Mouse (Mus musculus): ENCODE results near the gene Chn2.

Chn2 gene

DNA sequence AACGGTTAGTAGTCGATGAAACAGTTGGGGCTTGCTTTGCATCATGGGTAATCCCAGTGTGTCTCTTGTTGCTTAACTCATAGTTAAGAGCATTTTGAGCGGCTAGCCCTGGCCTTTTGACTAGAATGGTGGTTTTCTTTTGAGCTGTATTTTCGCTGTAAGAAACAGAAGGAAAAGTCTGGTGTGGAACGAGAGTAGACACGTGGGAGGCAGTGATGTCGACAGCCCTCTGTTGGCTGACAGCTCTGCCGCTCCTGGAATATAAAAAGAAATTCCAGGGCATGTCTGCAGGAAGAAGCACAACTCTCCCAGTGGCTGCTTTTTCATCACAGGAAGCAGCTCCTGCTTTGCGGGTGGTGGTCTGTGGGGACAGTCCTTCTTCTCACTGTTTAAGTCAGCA, 202.9 kb downstream of the Chn2 start:
- no peak for DNase-seq (ENCODE audit: low spot score)

- DNase-seq (ENCODE audit: low spot score), result no peak
Observed at GRCm38 (mm10) chr6:54248354-54249252, 209.2 kb downstream of the Chn2 start.

DNA sequence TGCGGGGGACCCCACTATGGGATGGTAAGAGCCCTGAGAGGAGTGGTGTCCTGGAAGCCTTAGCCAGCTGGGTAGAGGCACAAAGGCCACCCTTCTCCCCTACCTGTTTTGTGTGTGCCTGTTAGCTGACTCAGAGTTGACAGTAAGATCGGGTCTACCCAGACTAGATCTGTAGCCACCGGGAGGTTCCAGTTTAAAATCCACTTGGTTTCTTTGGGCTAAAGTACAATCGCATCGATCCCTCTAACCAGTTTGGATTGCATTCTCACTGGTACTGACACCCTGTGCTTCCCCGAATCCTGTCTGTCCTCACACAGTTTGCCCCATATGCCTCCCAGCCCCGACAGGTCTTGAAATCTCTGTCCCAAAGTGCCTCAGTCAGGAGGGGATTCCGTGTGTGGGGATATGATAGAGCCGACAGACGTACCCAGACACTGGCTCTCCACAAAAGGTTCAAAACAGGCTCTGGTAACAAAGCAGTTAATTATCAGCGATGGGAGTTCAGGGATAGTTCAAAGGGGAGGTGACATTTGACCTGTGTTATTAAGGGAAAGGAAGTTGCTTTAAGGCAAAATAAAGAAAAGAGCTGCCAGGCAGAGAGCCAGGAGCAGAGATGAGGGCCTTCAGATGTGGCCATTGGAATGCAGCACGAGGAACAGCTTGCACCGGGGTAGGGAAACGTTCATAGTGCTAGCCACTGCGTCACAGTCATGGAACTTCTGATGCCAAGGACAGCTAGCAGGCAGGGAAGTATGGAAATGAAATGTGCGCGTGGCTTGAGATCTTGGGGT, 212.2 kb downstream of the Chn2 start:
- DNase-seq (ENCODE audit: low spot score), result no peak

DNA sequence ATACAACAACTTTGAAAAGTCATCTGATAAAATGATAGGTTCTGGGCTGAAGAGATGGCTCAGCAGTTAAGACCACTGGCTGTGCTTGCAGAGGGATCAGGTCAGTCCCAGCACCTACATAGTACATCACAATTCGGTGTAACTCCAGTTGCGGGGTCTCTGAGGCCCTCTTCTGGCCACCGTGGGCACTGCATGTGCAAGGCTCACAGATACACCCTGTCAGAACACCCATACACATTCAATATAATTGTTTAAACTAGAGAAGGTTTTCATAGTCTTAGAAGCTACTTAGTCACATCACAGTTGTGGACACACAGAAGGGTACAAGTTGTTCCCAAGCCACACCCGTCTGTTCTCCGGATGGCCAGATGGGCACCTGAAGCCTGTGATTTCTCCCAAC, 213.9 kb downstream of the Chn2 start:
- no peak for DNase-seq (ENCODE audit: low spot score)

GRCm38 (mm10) chr6:54253881-54254280, 214.5 kb downstream of the Chn2 start:
- no peak for DNase-seq (ENCODE audit: low spot score)

DNA sequence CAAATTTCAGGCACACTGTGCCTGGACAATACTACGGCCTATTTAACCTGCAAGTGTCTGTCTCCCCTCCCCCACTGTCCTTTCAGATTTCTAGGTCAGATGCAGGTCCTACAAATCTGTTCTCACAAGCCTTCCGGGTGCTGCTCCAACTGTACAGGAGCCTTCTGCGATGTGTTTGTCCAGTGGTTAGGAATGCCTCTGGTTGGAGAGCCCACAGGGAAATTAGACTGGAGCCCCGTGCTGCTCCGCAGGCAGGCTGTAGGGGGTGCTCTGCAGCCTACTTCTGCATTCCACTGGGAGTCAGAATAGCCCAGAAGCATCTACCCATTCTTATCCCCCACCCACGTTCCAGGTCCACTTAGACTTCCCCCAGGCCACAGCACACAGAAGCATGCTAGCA, 215.4 kb downstream of the Chn2 start:
- no peak for DNase-seq (ENCODE audit: low spot score)

- no peak for DNase-seq (ENCODE audit: low spot score)
Observed at GRCm38 (mm10) chr6:54255321-54255720, 216.0 kb downstream of the Chn2 start.

DNA sequence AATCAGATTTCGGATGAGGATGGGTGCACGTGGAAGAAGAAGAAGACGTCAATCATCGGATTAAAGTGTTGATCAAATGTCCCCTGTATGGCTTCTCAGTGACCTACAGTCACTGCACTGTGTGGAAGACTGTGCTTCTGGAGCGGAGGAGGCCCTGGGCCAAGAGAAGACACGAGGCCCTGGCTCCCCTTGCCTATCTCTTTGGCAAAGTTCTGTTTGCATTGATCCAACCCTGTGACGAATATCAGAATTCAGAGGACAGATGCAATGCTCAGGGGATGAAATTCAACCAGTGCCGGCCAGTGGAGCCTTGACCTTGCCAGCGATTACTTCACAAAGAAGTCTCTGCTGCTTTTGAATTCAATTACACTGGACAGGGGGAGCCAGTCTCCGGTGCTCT, 217.0 kb downstream of the Chn2 start:
- no peak for DNase-seq (ENCODE audit: low spot score)

- DNase-seq (ENCODE audit: low spot score), result no peak
Observed at GRCm38 (mm10) chr6:54257552-54257951, 218.2 kb downstream of the Chn2 start.

- DNase-seq (ENCODE audit: low spot score), result no peak
Observed at GRCm38 (mm10) chr6:54258462-54258861, 219.1 kb downstream of the Chn2 start.

- no peak for DNase-seq (ENCODE audit: low spot score)
Observed at GRCm38 (mm10) chr6:54262732-54263131, 223.4 kb downstream of the Chn2 start.

GRCm38 (mm10) chr6:54263890-54264289, 224.5 kb downstream of the Chn2 start:
- DNase-seq (ENCODE audit: low spot score), result no peak

DNA sequence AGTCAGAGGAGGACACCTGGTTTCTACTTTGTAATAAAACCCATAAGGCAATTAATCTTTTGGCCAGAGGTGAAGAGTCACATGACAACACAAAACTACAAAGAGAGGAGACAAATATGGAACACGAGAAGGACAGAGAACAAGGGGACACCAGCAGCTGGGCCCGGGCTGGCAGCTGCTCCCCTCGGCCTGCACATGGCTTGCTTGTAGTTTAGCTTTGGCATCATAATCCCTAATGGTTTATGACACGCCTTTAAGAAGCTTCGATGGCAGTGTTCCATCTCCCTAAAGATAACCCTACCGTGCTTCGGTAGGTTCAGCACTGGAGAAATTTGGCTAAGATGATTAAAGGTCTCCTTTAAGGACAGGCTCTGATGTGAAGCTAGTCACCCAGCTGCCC, 225.2 kb downstream of the Chn2 start:
- DNase-seq (ENCODE audit: low spot score), result no peak

DNA sequence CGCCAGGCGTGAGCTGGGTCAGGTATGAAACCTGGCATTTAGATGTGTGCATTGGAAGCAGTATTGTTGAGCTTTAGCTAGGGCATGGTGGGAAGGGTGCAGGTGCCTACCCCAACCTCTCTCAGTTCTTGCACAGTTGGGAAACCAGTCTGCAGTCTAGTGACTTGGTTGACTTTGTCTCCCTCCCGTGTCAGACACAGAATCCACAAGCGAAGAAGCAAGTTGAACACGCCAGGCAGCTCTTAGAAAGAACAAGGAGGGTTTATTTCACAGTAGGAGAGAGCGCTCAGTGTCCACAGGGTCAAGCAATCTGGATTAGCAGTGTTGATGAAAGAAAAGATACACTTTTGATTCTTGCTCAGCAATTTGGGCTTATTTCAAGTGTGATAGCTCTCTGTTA, 226.0 kb downstream of the Chn2 start:
- DNase-seq (ENCODE audit: low spot score), result no peak

GRCm38 (mm10) chr6:54272556-54273378, 233.4 kb downstream of the Chn2 start:
- no peak for DNase-seq (ENCODE audit: low spot score)

DNA sequence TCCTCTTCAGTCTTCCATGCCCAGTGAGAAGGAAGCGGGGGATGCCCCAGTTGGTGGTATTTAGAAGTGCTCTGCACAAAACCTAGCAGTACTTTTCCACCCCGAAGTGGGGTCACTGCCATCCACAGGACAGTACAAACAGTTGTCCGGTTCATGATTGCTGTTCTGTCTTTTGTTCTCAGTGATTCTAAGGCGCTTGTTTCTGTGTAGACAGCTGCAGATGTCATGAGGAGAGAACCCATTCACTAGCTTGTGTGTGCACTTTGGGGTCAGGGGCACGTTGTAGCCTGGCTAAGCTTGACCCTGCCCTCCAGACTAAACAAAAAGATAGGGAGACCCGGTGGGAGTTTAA, 234.0 kb downstream of the Chn2 start:
- DNase-seq (ENCODE audit: low spot score), result no peak

DNA sequence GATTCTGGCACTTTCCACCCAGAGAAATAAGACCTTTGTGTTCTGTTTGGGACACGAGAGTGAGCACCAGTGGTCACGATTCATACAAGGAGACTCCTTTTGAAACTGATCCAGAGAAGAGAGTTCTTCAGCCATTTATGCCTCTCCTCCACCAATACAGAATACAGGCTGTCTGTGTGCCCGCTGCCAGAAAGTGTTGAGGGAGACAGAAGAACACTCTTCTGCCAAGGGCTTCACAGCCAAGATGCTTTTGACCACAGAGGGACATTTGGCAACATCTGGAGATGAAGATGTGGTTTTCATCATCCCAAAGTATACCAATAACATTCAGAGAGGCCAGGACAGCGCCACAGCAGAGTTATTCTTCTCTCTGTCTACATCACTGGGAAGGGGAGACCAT, 237.9 kb downstream of the Chn2 start:
- no peak for DNase-seq (ENCODE audit: low spot score)

GRCm38 (mm10) chr6:54277828-54278227, 238.5 kb downstream of the Chn2 start:
- DNase-seq (ENCODE audit: low spot score), result no peak

DNA sequence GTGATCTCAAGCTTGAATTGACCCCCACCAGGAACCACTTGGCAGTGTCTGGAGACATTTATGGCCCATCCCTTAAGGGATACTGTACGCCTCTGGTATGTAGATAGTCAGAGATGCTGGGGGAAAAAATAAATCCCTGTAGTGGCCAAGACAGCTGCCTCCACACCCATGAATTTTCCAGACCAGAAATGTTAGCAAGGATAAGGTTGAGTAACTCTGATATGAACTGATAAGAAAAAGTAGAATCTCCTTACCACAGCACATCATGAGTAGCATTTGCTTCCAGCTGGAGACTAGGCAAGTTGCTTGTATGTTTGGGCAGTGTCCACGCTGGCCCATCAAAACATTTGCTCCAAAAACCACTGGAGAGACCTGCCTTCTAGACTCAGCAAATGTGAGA, 239.3 kb downstream of the Chn2 start:
- no peak for DNase-seq (ENCODE audit: low spot score)

DNA sequence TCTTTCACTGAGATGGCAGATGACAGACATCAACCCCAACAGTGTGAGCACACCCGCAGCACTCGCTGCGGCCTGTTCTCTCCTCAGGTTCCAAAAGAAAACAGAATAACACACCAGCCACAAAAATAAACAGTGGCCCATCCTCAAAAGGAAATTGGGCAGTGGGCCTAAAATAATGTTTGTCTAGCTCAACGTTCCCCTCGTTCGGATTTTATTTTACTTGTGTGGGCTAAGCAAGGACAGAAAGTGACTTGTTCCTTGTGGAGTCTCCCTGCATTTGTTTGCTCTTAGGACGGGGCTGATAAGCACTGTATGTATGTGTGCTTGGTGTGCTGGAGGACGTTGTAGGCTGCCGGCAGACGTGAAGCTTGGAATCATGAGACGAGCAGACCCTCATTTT, 240.0 kb downstream of the Chn2 start:
- DNase-seq (ENCODE audit: low spot score), result no peak

DNA sequence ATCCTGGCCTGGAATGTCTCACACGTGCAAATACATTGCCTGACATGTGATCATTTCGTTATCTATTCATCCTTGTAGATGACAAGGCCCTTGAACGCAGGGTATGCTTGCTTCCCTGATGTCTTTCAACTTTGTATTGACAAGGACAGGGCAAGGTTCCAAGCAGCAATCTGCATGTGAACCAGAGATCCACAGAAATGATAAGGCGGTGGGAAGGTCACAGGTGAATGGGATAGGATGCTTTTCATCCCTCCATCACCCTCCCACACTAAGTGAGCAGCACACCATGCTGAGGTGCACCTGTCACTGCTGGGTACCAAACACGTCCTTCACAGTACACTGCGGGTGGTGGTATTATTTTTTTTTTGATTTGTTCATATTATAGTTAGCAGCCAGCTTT, 240.9 kb downstream of the Chn2 start:
- DNase-seq (ENCODE audit: low spot score), result no peak

- DNase-seq (ENCODE audit: low spot score), result no peak
Observed at GRCm38 (mm10) chr6:54283299-54283698, 243.9 kb downstream of the Chn2 start.
